Mouse (Mus musculus) cerebellum, adult 18-20 months (tissue): Measurements from ENCODE around the gene Cyp46a1.

ENCODE experiments used
- DNase-seq, 2 experiments: peaks; one replicate each; pipeline ENCODE4 v3.0.0; 2021

The Cyp46a1 gene

GRCm38 (mm10) chr12:108311741-108312290 lies 22.4 kb upstream of the Cyp46a1 start:
- no peak for DNase-seq

GRCm38 (mm10) chr12:108312432-108312851 lies 21.7 kb upstream of the Cyp46a1 start:
- DNase-seq: no peak

GRCm38 (mm10) chr12:108313244-108313772 lies 20.9 kb upstream of the Cyp46a1 start:
- DNase-seq: no peak

- no peak for DNase-seq
Observed at GRCm38 (mm10) chr12:108315818-108316217, 18.4 kb upstream of the Cyp46a1 start.

- no peak for DNase-seq
Observed at GRCm38 (mm10) chr12:108316655-108317054, 17.5 kb upstream of the Cyp46a1 start.

GRCm38 (mm10) chr12:108317201-108317738 lies 16.9 kb upstream of the Cyp46a1 start:
- DNase-seq: no peak

GRCm38 (mm10) chr12:108317826-108318430 lies 16.3 kb upstream of the Cyp46a1 start:
- DNase-seq: no peak

GRCm38 (mm10) chr12:108318499-108318898 lies 15.7 kb upstream of the Cyp46a1 start:
- no peak for DNase-seq

- DNase-seq: no peak
Observed at GRCm38 (mm10) chr12:108320096-108320495, 14.1 kb upstream of the Cyp46a1 start.

GRCm38 (mm10) chr12:108326401-108326800 lies 7.8 kb upstream of the Cyp46a1 start:
- DNase-seq: no peak

GRCm38 (mm10) chr12:108327889-108328491 lies 6.2 kb upstream of the Cyp46a1 start:
- peak in 1 of 2 experiments; percentile 29 for DNase-seq

GRCm38 (mm10) chr12:108333056-108333455 lies 1.1 kb upstream of the Cyp46a1 start:
- peak; percentile 87 to 90 for DNase-seq

- DNase-seq: no peak
Observed at GRCm38 (mm10) chr12:108333481-108333882, 699 bp upstream of the Cyp46a1 start.

- peak in 1 of 2 experiments; percentile 23 for DNase-seq
Observed at GRCm38 (mm10) chr12:108334529-108334928, 348 bp downstream of the Cyp46a1 start.

- peak; percentile 47 to 55 for DNase-seq
Observed at GRCm38 (mm10) chr12:108338572-108339190, 4.5 kb downstream of the Cyp46a1 start.

- DNase-seq: no peak
Observed at GRCm38 (mm10) chr12:108348151-108348550, 14.0 kb downstream of the Cyp46a1 start.

- no peak for DNase-seq
Observed at GRCm38 (mm10) chr12:108349026-108349425, 14.8 kb downstream of the Cyp46a1 start.

- no peak for DNase-seq
Observed at GRCm38 (mm10) chr12:108350931-108351330, 16.8 kb downstream of the Cyp46a1 start.

- no peak for DNase-seq
Observed at GRCm38 (mm10) chr12:108352371-108353136, 18.4 kb downstream of the Cyp46a1 start.

- peak; percentile 92 to 93 for DNase-seq
Observed at GRCm38 (mm10) chr12:108354284-108354683, 20.1 kb downstream of the Cyp46a1 start.

- DNase-seq: peak; percentile 80 to 86
Observed at GRCm38 (mm10) chr12:108355271-108355670, 21.1 kb downstream of the Cyp46a1 start.

GRCm38 (mm10) chr12:108355986-108356385 lies 21.8 kb downstream of the Cyp46a1 start:
- peak in 1 of 2 experiments; percentile 40 for DNase-seq
